Mouse (Mus musculus) megakaryocyte, adult 5-6 weeks (primary cell): ENCODE measurements around the gene Srrm4. TPM values are rescaled to one million over a fixed set of nuclear protein-coding genes. Genes with fewer than 3 reads are reported as not detected.

ENCODE experiments used
- ATAC-seq: 2 replicates; pipeline ENCODE4 v1.8.0; 2016; ENCODE audit warnings: mild to moderate bottlenecking, inconsistent platforms; ENCODE audit not compliant: poor library complexity, severe bottlenecking
- total RNA-seq, 2 experiments: library from RNA; stranded (forward) in 1 of 2; stranded (reverse) in 1 of 2; fragments of 153-499, 151-499 nt in 1 of 2; fragments of 221-1000, 200-1000 nt in 1 of 2; gene quantifications; 2 replicates each; pipeline versions ENCODE4 v1.2.3 to v1.2.4; 2015 to 2017

Srrm4 gene
- total RNA-seq, 2 experiments from 2014 or later, result 0.40 TPM; not detected in 1

DNA sequence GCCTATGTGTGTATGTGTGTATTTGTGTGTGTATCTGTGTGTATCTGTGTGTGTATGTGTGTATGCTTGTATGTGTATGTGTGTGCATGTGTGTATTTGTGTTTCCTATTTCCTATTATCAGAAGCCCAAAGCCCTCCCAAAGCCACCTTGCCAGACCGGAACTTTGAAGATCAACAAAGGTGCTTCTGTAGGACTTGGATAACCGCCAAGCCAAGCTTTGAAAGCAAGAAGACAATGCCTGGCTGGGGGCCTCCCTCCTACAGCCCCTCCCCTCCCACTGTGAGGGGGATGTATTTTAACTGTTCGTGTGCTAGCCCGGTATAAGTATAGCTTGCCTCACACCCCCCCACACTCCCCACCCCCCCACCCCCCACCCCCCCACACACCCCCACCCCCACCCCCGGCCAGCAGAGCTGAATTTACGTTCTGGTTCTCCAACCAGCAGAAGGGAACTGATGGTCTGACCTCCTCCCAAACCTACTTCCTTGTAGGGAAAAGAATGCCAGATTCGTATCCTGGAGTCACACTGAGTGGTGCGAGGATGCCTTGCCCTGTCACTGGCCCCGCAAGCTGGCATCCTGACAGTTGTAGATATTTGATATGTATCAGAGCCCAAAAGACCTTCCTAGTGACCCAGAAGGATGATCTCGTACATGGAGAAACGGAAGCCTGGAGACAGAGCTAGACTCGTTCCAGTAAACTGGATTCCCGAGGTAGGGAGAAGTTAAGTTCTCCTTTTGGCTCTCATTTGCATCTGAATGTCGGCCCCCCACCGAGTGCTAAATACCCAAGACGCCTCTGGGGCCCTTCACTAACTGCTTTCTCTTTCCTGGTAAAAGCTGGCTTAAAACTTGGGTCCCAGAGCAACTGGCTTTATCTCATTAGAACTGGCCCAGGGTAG is 181.7 kb downstream of the Srrm4 start:
- no peak for ATAC-seq

DNA sequence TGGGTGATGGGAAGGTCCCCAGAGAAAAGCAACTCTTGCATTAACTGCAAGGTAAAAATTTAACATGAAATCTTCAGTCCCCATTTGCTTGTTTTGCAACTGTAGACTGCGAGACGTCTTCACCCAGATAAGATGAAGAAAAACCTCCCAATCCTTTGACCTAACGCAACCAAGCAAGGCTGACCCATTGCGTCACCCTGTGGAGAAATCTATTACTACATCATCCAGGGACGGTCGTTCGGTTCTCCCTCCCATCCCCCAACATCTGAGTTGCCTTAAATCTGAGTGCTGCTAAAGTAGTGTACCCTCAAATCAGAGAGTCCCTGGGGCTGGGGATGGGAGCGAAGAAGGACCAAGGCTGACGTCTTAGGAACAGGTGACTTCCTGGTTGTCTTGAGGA is 182.7 kb downstream of the Srrm4 start:
- ATAC-seq, result no peak

DNA sequence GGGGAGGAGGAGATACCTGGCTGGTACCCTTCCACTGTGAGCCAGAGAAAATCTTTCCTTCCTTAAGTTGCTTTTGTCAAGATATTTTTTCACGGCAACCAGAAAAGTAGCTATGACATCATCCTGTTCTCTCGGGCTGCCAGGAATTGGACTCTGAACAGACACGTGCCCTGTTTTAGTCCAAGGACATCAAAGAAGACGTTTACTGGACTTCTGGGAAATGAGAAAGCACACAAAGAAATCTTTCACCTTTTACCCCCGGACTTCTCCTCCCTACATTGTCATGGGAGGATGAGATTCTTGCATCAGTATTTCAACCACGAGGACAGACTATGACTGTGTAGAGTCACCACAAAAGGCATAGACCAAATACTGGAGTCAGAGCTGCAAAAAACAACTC is 183.7 kb downstream of the Srrm4 start:
- no peak for ATAC-seq

DNA sequence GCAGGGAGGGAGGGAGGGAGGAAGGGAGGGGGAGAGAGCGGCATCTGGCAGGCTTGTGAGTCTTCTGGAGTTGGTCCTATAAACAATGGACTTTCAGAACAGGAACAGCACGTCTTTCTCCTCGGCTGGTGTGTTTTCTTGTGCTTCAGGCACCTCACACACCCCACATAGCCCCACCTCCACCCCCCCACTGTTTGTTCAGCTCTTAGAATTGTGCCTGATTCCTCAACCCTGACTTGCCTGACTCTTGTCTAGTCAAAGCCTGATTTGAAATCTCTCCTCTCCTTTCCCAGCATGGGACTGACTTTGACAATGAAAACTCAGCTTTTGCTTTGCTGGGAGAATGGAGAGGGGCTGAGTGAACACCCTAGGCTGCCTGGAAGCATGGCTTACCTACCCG is 184.3 kb downstream of the Srrm4 start:
- no peak for ATAC-seq

DNA sequence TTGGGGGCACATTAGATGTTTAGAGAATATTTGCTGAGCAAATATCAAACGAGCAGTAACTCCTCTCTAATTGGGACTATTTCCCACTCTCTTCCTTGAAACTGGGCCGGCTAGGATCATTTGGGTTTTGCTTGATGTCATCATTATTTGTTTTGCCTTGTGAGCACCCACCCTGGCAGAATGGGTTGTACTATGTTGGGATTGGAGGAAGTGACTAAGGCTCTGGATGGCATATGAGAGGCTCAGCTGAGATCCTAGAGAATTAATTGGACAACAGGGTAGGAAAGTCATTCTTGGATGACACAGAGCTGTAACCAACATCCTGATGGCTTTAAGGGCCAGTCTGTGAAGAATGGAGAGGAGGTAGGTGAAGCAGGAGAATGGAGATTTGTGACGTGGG is 185.1 kb downstream of the Srrm4 start:
- ATAC-seq, result no peak

DNA sequence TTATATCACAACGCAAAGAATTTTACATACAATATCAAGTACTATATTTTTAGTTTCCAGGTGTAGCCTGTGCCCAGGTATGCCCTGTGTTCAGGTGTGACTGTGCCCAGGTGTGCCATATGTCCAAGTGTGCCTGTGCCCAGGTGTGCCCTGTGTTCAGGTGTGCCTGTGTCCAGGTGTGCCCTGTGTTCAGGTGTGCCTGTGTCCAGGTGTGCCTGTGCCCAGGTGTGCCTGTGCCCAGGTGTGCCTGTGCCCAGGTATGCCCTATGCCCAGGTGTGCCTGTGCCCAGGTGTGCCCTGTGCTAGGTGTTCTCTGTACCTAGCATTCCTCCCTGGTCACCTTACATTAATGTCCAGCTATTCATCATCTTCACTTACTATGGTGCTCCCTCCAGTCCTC is 185.7 kb downstream of the Srrm4 start:
- no peak for ATAC-seq

DNA sequence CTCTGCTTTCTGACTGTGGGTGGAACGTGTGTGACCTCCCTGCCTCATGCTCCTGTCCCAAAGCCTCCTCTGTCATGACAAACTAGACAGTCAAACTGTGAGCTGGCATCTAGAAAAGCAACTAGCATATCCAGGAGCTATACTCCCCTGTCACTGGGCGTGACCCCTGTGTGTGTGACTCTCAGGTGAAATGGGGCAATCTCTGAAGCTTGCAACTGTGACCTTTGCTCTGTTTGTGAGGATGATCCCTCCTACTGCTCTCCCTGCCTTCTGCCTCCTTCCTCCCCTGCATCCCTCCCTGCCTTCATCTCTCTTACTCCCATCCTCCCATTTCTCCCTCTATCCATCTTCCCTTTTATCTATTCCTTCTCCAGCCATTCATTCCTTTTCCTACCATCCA is 187.6 kb downstream of the Srrm4 start:
- ATAC-seq, result no peak

DNA sequence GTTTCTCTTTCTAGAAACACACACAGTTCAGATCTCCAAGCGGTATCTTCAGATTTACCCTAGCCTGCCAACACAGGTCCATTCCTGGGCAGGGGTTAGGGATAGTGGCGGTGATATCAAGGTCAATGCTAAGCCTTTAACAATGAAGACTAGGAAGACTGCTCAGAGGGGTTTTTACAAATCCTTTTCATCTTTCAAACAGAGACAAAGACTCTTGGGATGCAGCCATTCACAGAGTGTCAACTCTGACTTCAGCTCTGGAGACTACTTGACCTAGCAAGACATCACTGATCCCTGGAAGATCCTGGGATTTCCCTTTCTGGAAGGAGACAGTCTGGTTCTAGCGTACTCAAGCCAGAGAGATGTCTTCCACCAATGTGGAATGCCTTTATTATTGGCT is 190.8 kb downstream of the Srrm4 start:
- no peak for ATAC-seq

DNA sequence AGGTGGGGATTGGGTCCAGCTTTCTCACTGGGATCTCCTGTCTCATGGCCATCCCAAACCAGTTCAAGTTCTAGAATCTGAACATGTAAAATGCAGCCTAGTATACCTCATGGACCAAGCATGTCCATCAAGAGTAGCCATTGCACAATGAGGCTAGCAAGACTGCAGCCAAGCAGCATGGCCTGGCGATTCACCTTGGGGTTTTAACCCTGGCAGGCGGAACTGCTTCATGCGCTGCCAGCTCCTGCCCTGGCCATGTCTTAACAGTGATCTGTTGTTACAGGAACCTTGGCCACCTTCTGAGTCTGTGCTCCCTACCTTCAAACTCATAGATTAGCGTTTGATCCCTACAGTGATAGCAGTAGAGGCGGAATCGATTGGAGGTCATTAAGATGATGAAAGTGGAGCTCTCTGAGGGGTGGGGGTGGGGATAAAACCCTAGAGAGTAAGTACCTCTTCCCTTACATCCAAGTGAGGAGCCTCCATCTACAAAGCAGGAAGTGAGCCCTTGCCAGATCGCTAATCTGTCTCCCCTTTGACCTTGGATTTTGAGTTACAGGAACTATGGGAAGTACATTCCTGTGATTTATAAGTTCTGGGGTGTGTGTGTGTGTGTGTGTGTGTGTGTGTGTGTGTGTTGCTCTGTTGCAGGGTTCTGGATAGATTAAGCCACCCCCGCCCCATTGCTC is 191.4 kb downstream of the Srrm4 start:
- no peak for ATAC-seq

DNA sequence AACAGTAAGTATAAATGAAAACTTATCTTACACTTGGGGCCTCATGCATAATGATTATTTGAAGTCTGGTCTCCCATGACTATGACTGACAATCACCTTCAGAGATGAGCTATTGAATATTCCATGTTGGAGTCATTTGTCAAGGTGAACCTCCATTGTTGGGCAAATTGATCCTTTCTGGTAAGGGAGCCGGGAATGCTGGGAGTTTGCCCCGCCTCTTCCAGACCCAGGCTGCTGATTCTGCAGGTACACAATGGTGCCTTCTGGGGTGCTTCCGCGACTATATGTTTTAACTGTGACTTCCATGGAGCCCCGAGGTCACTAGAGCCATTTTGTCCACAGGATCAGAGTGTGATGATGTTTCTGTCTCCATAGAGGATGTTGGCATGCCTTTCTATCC is 195.5 kb downstream of the Srrm4 start:
- no peak for ATAC-seq

DNA sequence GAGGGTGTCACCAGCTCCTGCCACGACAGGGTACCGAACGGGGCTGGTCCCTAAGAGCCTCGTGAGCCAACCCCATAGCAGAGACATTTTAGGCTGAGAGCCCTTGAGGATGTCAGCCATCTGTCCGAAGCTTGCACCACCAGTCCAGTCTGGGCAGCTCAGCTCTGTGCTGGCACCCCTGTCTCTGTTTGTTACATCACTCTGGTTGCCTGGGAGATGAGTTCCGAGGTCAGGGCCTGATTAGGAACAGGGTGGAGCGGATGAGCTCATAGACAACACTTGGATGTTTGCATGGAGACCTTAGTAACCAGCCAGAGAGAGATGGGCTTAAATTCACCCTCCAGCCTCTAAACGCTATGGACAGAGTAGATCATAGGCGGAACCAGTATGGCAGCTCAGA is 199.0 kb downstream of the Srrm4 start:
- ATAC-seq, result no peak

DNA sequence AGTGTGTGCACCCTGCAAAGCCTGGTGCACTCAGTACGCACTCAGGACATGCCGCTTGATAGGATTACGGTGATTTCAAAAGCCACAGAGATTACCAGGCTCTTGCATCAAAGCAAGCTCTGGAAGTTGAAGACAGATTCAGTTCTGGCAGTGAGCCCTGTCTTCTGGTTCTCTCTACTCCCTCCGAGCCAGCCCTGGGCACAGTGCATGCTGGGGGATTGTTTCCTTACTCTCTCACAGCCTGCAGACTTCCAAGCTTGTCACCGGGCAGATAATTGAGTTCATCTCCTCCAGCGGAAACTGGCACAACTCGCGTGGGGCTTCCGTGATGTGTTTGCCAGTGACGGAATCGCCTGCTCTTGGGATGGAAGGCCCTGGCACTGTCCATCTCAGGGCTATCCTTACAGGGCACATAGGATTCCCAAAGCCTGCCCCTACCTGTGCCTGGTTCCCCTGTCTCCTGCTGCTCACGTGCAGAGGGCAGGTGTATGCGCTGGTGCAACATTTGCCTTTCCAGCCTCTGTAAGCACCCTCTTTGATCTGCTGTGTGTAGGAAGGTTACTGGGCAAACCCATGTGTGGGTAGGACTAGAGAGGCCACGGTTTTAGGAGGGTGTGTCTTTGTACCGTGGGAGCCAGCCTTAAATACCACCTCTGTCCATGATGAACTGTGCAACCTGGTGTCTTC is 201.6 kb downstream of the Srrm4 start:
- no peak for ATAC-seq

DNA sequence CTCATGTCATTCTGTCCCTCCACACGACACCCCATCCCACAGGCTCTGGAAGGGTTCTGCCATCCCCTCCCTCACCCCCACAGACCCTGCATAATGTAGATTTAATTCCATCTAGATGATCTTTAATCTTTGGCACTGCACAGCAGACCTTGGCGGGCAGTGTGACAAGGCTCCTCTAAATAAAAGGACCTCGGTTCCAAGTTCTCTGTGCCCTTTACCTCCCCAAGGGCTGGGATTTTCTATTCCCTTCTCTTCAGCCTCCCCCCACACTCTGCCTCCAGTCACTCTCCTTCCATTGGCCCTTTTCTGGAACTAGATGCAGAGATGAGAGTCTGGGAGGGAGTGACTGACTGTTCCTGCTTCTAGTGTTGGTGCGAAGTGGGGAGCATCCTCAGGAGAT is 202.3 kb downstream of the Srrm4 start:
- ATAC-seq, result no peak

Other genes starting within 250 kb of the Srrm4 start
- not detected in 2 replicates for gene Hspb8, start 169.0 kb downstream of the Srrm4 start, total RNA-seq (2015)
- not detected in 2 replicates for gene Hspb8, start 169.0 kb downstream of the Srrm4 start, total RNA-seq (2017)